Mouse (Mus musculus) limb, embryonic 15.5 days (tissue): ENCODE results near the gene Ndufa4l2. TPM values are rescaled to one million over a fixed set of nuclear protein-coding genes. Genes with fewer than 3 reads are reported as not detected.

Source experiments
- ATAC-seq: fragments of 200-750 bp; cut with Nextera tagmentation; 2 replicates; pipeline ENCODE4 v1.8.0; 2017; ENCODE audit warnings: low read depth, moderate TSS enrichment; ENCODE audit not compliant: insufficient number of reproducible peaks, low FRiP score, low TSS enrichment
- H3K27ac ChIP-seq: fragments of 300-500 bp; sonication (generic); 2 replicates; pipeline ENCODE4 v1.5.1; 2015; ENCODE audit warnings: moderate library complexity, mild to moderate bottlenecking, inconsistent platforms
- H3K27me3 ChIP-seq: fragments of 300-500 bp; sonication (generic); 2 replicates; pipeline ENCODE4 v1.6.1; 2015; ENCODE audit warnings: inconsistent platforms
- H3K36me3 ChIP-seq: fragments of 300-500 bp; sonication (generic); 2 replicates; pipeline ENCODE4 v1.6.1; 2015; ENCODE audit warnings: inconsistent platforms
- H3K4me1 ChIP-seq: fragments of 300-500 bp; sonication (generic); 2 replicates; pipeline ENCODE4 v1.6.1; 2015; ENCODE audit warnings: inconsistent platforms
- H3K4me2 ChIP-seq: fragments of 300-500 bp; sonication (generic); 2 replicates; pipeline ENCODE4 v1.6.1; 2015; ENCODE audit warnings: mild to moderate bottlenecking, inconsistent platforms
- H3K4me3 ChIP-seq: fragments of 300-500 bp; sonication (generic); 2 replicates; pipeline ENCODE4 v1.5.1; 2015; ENCODE audit warnings: mild to moderate bottlenecking, inconsistent platforms
- H3K9ac ChIP-seq: fragments of 300-500 bp; sonication (generic); 2 replicates; pipeline ENCODE4 v1.6.1; 2015; ENCODE audit warnings: inconsistent platforms
- H3K9me3 ChIP-seq: fragments of 300-500 bp; sonication (generic); 2 replicates; pipeline ENCODE4 v1.6.1; 2016; ENCODE audit warnings: inconsistent platforms
- WGBS: fragments of 180-500 bp; shearing (Covaris S2); methylation state at CpG from one replicate; pipeline ENCODE4 v1.1.7; 2015; 5-methylcytosine and 5-hydroxymethylcytosine counted together
- polyA plus RNA-seq: library from polyadenylated mRNA; unstranded; fragments of >200 nt; fragmentation: Nextera tagmentation; extraction: Ambion mirVana; gene quantifications from 2 replicates; pipeline ENCODE4 v1.2.1, GENCODE M21; 2015

Gene Ndufa4l2
- polyA plus RNA-seq, 1 experiment from 2014 or later: 328 TPM

DNA sequence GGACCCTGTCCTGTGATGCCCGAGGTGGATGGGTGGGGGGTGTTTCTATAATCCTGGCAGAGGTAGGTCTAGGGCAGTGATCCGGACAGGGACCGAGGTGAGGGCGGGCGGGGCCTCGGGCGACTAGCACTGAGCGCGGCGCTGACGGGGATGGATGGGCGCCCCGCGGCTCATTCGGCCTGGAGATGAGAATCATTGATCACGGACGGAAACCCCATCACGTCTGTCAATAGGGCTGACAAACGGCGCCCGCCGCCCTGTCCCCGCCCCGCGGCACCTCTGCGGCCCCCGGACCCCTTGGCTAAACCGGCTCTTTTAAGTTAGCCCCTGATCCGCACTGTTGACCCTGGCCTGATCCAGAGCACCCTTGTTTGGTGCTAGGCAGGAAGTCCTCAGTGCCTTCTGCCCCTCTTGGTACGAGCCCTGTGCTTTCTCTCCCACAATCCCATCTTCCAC is 20.2 kb downstream of the Ndufa4l2 start:
- Histone ChIP-seq H3K36me3 (peaks cover 16% of the 10 kb centered on the region), H3K4me3 (peak overlapping the region; percentile 46), H3K27ac (no peak overlapping the region), H3K4me2 (peak overlapping the region; percentile 83), H3K4me1 (peaks cover 57% of the 10 kb centered on the region), H3K9me3 (no peaks in the 10 kb centered on the region), H3K9ac (no peak overlapping the region), H3K27me3 (peaks cover 67% of the 10 kb centered on the region)
- ATAC-seq: no peak
- WGBS: 1% methylated on average over 24 of the region's 30 CpGs

DNA sequence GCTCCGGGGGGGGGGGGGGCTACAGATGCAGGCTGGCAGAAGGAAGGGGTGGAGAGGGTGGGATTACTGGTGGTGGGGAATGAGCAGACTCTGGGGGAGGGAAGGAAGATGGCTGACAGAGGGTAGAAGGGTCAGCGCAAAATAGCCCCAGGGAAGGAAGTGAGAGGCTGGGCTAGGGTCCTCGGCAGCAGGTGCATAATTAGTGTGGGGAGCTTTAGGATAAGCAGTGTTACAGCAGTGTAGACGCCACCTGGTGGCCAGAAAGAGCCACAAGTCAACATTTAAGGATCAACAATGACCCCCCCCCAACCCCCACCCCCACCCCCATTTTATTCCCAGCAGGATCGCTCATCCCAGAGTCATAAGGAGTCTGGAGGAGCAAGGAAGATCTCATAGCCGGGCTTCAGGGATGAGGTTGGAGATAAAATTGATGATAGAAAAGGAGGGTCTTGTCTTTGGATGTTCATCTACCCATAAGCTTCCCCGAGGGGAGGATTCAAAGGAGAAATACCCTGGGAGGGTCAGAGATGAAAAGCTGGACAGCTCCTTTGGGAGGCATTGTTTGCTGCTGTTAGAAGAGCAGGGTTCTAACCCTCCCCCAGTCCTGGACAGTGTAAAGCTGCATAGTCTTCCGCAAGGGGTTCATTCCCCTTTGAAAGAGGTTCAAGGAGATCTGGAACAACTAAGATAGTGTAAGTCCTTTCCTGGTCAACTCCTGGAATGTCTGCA is 22.0 kb downstream of the Ndufa4l2 start:
- Histone ChIP-seq H3K27ac (no peak overlapping the region), H3K36me3 (peaks cover 34% of the 10 kb centered on the region), H3K4me1 (peaks cover 39% of the 10 kb centered on the region), H3K9me3 (no peaks in the 10 kb centered on the region), H3K27me3 (peaks cover 52% of the 10 kb centered on the region), H3K4me3 (no peak overlapping the region), H3K4me2 (no peak overlapping the region), H3K9ac (no peak overlapping the region)
- no peak for ATAC-seq
- 13% methylated on average over 8 of the region's 8 CpGs for WGBS

DNA sequence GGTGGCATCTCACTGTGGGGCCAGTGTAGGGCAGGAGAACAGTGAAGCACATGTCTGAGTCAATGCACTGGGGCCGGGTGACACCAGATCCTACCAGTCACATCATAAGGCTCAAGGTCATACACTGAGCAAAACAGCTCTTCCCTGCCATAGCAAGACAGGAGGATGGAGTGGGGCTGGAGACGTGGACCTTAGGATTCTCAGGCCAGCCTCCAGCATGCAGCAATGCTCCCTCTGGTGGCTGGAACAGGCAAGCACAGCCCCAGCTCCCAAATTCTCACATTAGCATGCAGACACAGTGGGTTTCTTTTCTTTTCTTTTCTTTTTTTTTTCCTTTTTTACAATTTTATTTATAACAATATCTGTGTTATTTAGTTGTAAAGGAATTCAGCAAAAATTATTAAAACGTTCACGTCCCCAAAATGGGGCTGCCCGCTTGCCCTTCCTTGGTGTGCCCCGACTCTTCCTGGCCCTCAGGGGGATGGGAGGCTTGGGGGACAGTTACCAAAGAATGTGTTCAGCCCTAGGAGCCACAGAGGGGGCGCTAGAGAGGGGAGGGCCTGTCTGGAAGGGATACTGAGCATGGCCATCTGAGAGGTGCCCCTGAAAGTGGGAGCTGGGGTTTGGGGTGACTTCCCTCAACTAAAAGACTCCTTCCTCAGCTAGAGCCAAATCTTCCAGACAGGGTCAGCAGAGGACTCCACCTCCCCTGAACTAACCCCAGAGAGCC is 23.3 kb downstream of the Ndufa4l2 start:
- H3K4me3 ChIP-seq: no peak overlapping the region
- peaks cover 26% of the 10 kb centered on the region for H3K4me1 ChIP-seq
- ATAC-seq: no peak
- H3K4me2 ChIP-seq: no peak overlapping the region
- no peak overlapping the region for H3K9ac ChIP-seq
- WGBS: 25% methylated on average over 7 of the region's 7 CpGs
- peaks cover 40% of the 10 kb centered on the region for H3K27me3 ChIP-seq
- H3K27ac ChIP-seq: 0 out of 2 replicates have a peak overlapping the region, but pooled peaks have one; percentile 1
- H3K36me3 ChIP-seq: peaks cover 47% of the 10 kb centered on the region
- no peaks in the 10 kb centered on the region for H3K9me3 ChIP-seq

DNA sequence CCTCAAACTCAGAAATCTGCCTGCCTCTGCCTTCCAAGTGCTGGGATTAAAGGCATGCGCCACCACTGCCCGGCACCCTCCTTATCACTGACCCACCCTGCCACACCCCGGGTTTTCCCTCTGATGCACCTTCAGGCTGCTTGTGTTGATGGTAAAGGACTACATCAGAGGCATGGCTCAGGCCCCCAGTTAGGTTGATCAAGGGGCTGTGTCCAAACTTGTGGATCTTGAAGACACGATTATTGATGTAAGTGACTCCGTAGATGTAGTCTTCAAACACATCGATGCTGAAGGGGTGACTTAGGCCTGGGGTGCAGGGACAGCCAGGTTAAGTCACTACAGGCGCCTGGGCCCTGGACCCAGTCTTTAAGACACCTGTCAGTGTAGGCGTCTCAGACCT is 26.7 kb downstream of the Ndufa4l2 start:
- 95% methylated on average over 8 of the region's 8 CpGs for WGBS
- ATAC-seq: no peak
- H3K4me1 ChIP-seq: peaks cover 3% of the 10 kb centered on the region; the same call in 1 of the 2 replicates
- H3K27ac ChIP-seq: no peak overlapping the region
- H3K4me2 ChIP-seq: no peak overlapping the region
- peaks cover 5% of the 10 kb centered on the region for H3K27me3 ChIP-seq
- H3K36me3 ChIP-seq: peaks cover 82% of the 10 kb centered on the region
- H3K9ac ChIP-seq: no peak overlapping the region
- H3K9me3 ChIP-seq: no peaks in the 10 kb centered on the region
- H3K4me3 ChIP-seq: no peak overlapping the region

DNA sequence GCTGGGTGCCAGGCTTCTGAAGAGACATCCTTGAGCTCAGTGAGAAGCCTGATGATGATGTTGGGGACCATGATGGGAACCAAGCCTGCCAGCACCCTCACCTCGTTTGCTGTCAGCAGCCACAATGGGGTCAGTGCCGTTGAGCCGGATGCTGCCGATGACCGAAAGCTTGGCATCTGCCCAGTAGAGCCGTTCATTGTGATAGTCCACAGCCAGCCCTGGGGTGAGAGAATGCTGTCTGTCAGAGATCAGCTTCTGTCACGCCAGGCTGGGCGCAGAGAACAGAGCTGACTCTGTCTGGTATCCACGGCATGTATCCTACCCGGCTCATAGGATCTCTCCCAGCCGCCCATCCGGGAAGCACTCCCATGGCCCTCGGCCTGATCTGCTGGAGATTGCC is 27.3 kb downstream of the Ndufa4l2 start:
- 91% methylated on average over 13 of the region's 13 CpGs for WGBS
- no peak overlapping the region for H3K4me3 ChIP-seq

DNA sequence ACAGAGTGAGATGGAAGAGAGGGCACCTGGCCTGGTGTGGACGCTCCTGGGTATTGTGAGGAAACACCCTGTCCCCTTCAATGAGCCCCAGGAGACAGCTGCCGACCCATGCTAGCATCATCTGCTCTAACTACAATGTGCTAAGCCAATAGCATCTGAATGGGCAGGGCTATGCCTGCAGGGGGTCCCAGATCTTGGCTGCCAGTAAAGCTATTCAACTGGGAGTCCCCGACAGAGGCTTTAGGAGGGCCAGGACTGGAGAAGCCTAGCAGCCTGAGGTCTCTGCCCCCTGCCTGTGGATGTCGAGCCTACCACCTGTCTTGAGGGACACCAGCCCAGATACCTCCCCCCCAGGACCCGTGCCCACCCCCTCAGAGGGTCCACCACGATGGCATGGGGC is 28.0 kb downstream of the Ndufa4l2 start:
- ATAC-seq: no peak
- 43% methylated on average over 6 of the region's 6 CpGs for WGBS
- Histone ChIP-seq H3K9me3 (no peaks in the 10 kb centered on the region), H3K4me2 (no peak overlapping the region), H3K27ac (no peak overlapping the region), H3K27me3 (no peaks in the 10 kb centered on the region), H3K4me3 (no peak overlapping the region), H3K36me3 (peaks cover 94% of the 10 kb centered on the region), H3K4me1 (peaks cover under 1% of the 10 kb centered on the region; the same call in 1 of the 2 replicates), H3K9ac (no peak overlapping the region)

More for the DNA sequence above, 27.3 kb downstream of the Ndufa4l2 start:
- ATAC-seq: no peak
- Histone ChIP-seq H3K27ac (no peak overlapping the region), H3K9ac (no peak overlapping the region), H3K27me3 (peaks cover 1% of the 10 kb centered on the region; the same call in 1 of the 2 replicates), H3K9me3 (no peaks in the 10 kb centered on the region), H3K36me3 (peaks cover 87% of the 10 kb centered on the region), H3K4me2 (no peak overlapping the region), H3K4me1 (peaks cover 3% of the 10 kb centered on the region; the same call in 1 of the 2 replicates)

DNA sequence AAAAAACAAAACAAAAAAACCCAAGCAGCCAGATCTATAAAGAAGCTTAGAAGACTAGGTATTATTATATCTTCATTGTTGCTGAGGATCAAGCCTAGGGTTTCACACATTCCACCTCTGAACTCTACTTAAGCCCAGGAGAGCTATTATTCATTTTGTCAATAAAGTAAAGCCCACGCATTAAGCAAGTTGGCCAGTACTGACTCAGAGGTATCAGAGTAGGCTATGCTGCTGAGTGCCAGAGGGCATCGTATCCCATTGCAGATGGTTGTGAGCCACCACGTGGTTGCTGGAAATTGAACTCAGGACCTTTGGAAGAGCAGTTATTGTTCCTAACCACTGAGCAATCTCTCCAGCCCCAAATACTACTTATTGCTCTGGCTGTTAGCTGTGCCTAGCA is 29.1 kb downstream of the Ndufa4l2 start:
- no peaks in the 10 kb centered on the region for H3K9me3 ChIP-seq
- H3K4me2 ChIP-seq: no peak overlapping the region
- no peak overlapping the region for H3K4me3 ChIP-seq
- H3K27ac ChIP-seq: no peak overlapping the region
- peaks cover 100% of the 10 kb centered on the region for H3K36me3 ChIP-seq
- ATAC-seq: no peak
- no peaks in the 10 kb centered on the region for H3K4me1 ChIP-seq
- no peak overlapping the region for H3K9ac ChIP-seq
- WGBS: 68% methylated on average over 3 of the region's 3 CpGs
- no peaks in the 10 kb centered on the region for H3K27me3 ChIP-seq

DNA sequence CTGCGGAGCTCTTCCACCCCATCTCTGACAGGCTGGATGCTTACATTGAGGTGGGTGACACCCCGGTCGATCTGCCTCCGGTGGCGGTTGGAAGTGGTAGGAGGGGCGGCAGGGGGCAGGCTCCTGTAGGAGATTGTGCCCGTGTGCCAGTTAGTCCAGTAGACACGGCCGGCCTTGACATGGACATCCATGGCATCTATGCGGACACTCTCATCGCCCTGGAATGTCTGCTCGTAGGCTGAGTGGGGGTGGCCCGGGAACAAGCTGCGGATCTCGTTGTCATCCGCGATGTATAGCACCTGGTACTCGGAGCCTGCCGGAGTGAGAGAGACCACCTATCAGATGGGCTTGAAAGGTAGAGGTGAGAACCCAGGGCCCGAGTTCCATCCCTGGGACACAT is 29.6 kb downstream of the Ndufa4l2 start:
- H3K9ac ChIP-seq: no peak overlapping the region
- H3K4me2 ChIP-seq: no peak overlapping the region
- ATAC-seq: no peak
- no peak overlapping the region for H3K27ac ChIP-seq
- 95% methylated on average over 20 of the region's 20 CpGs for WGBS
- H3K36me3 ChIP-seq: peaks cover 100% of the 10 kb centered on the region
- H3K27me3 ChIP-seq: no peaks in the 10 kb centered on the region
- H3K9me3 ChIP-seq: no peaks in the 10 kb centered on the region
- no peaks in the 10 kb centered on the region for H3K4me1 ChIP-seq
- no peak overlapping the region for H3K4me3 ChIP-seq

DNA sequence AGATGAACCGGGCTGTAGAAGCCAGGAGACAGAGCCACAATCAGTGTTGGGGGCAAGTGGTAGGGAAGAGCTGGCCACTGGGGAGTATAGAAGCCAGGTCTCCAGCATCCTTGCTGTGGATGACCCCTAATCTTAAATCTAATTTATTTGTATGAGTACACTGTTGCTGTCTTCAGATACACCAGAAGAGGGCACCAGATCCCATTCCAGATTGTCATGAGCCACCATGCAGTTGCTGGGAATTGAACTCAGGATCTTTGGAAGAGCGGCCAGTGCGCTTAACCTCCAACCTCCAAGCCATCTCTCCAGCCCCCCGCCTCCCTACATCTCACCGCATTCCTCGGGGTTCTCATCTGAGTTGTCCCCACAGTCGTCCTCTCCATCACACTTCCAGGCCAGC is 31.7 kb downstream of the Ndufa4l2 start:
- 89% methylated on average over 7 of the region's 7 CpGs for WGBS
- ATAC-seq: no peak
- no peak overlapping the region for H3K4me3 ChIP-seq
- peaks cover 100% of the 10 kb centered on the region for H3K36me3 ChIP-seq
- H3K9ac ChIP-seq: no peak overlapping the region
- no peak overlapping the region for H3K4me2 ChIP-seq
- no peak overlapping the region for H3K27ac ChIP-seq
- no peaks in the 10 kb centered on the region for H3K27me3 ChIP-seq
- no peaks in the 10 kb centered on the region for H3K4me1 ChIP-seq
- H3K9me3 ChIP-seq: no peaks in the 10 kb centered on the region

DNA sequence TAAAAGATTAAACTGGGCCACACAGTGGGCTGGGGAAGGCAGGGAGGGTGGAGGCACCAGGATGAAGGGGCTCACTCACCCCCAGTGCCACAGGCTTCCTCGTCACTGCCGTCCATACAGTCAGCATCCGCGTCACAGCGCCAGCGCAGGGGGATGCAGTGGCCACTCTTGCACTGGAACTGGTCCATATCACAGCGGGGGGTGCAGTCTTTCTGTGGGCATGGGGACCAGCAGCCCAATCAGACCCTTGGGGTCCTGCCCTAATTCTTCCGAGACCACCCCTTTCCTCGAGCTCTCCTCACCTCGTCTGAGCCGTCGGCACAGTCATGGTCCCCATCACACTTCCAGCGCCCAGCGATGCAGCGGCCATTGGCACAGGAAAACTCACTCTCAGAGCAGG is 33.5 kb downstream of the Ndufa4l2 start:
- ATAC-seq: no peak
- no peak overlapping the region for H3K4me2 ChIP-seq
- 93% methylated on average over 15 of the region's 15 CpGs for WGBS
- no peaks in the 10 kb centered on the region for H3K9me3 ChIP-seq
- H3K27ac ChIP-seq: no peak overlapping the region
- H3K4me1 ChIP-seq: no peaks in the 10 kb centered on the region
- H3K9ac ChIP-seq: no peak overlapping the region
- no peak overlapping the region for H3K4me3 ChIP-seq
- H3K27me3 ChIP-seq: no peaks in the 10 kb centered on the region
- peaks cover 100% of the 10 kb centered on the region for H3K36me3 ChIP-seq

DNA sequence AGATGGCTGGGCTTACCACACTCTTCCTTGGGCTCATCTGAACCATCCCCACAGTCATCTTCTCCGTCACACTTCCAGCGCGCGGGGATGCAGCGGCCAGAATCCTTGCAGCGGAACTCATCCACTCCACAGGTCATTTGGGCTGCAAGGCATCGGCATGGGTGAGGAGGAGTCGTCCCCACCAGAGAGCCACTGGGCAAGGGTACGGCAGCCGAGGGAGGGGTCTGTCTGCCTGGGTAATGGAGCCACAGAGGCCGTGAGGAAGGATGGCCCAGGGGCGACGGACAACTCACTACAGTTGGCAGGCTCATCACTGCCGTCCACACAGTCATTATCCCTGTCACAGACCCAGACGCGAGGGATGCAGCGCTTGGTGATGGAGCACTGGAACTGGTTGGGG is 35.1 kb downstream of the Ndufa4l2 start:
- Histone ChIP-seq H3K27ac (no peak overlapping the region), H3K4me3 (no peak overlapping the region), H3K4me1 (no peaks in the 10 kb centered on the region), H3K36me3 (peaks cover 100% of the 10 kb centered on the region), H3K9me3 (no peaks in the 10 kb centered on the region), H3K4me2 (no peak overlapping the region), H3K27me3 (no peaks in the 10 kb centered on the region), H3K9ac (no peak overlapping the region)
- WGBS: 86% methylated on average over 17 of the region's 17 CpGs
- no peak for ATAC-seq

DNA sequence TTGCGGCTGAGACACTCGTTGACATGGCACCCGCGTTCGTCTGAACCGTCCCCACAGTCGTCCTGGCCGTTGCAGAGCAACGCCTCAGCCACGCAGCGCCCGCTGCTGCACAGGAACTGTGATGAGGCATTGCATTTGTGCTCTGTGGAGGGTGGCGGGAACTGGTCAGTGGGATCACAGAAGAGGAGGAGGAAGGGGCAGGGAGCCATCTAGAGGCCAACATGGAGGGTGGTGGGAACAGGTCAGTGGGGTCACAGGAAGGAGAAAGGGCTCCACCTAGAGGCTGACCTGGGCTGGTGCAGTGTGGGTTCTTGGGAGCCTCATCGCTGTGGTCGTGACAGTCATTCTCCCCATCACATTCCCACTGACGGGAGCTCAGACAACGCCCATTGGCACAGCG is 40.9 kb downstream of the Ndufa4l2 start:
- Histone ChIP-seq H3K4me2 (no peak overlapping the region), H3K9me3 (no peaks in the 10 kb centered on the region), H3K4me3 (no peak overlapping the region), H3K9ac (no peak overlapping the region), H3K27ac (no peak overlapping the region), H3K27me3 (no peaks in the 10 kb centered on the region), H3K36me3 (peaks cover 99% of the 10 kb centered on the region), H3K4me1 (no peaks in the 10 kb centered on the region)
- WGBS: 71% methylated on average over 18 of the region's 18 CpGs
- no peak for ATAC-seq
